In genomic region chr14:25525729-25526128, GRCm38 (mm10) we compare ENCODE assay signal across 9 mouse cellular contexts.
A peak's percentile ranks its signal among the peaks of the same experiment; 100 is the strongest.
DNase-seq lines count a peak whose midpoint lies in the region; ATAC-seq and TF ChIP-seq lines count a peak whose summit lies in the region.
"Had no signal": no experiment of that assay in that cellular context is flagged by ENCODE, and none has a peak within 500 bp of the region (broad histone marks: within the 10 kb centered on the region; RNA-seq: fewer than 3 reads in every experiment).

No protein-coding gene starts in this region.

- H3K9me3 ChIP-seq in megakaryocyte, embryonic 14.5 days, result no peaks in the 10 kb centered on the region
- H3K9me3 ChIP-seq in heart, embryonic 10.5 days, result no peaks in the 10 kb centered on the region
- H3K9me3 ChIP-seq in kidney, postnatal 0 days (replicated peaks; ENCODE audit: low read length), result no peaks in the 10 kb centered on the region

- TF ChIP-seq CTCF in kidney, postnatal 0 days (IDR thresholded peaks at IDR 0.05; ENCODE audit: low read depth), result no peak

- no peak for DNase-seq in heart, embryonic 10.5 days (ENCODE audit: low spot score)
- DNase-seq in kidney, postnatal 0 days (ENCODE audit: low spot score), result peak; percentile 80
- peak; percentile 63 to 83 for DNase-seq in lung, postnatal 4 days
- no peak for DNase-seq in right cerebral cortex, postnatal 25 days
- no peak for DNase-seq in cerebellum, adult 18-20 months
- DNase-seq: embryo, embryonic 11 days had no signal

- peak overlapping the region; percentile 87 for H3K27ac ChIP-seq in heart, embryonic 10.5 days
- H3K27ac ChIP-seq in kidney, postnatal 0 days, result peak overlapping the region; percentile 76

- no peak for ATAC-seq in megakaryocyte, adult 5-6 weeks (ENCODE audit: poor library complexity, severe bottlenecking)
- ATAC-seq in kidney, postnatal 0 days (replicated peaks; ENCODE audit: low FRiP score, low read depth), result peak; percentile 64
- no peak for ATAC-seq in erythroid progenitor cell, adult 5-6 weeks (replicated peaks; ENCODE audit: low FRiP score, poor library complexity, severe bottlenecking)

- H3K36me3 ChIP-seq in megakaryocyte, embryonic 14.5 days (replicated peaks; ENCODE audit: low read length), result peaks cover 71% of the 10 kb centered on the region
- peaks cover 18% of the 10 kb centered on the region for H3K36me3 ChIP-seq in heart, embryonic 10.5 days
- 0 out of 2 replicates have a peak, but pooled peaks cover 3% of the 10 kb centered on the region for H3K36me3 ChIP-seq in kidney, postnatal 0 days (ENCODE audit: insufficient read depth, low read length)

- peaks cover 98% of the 10 kb centered on the region for H3K4me1 ChIP-seq in megakaryocyte, embryonic 14.5 days
- H3K4me1 ChIP-seq in heart, embryonic 10.5 days, result peaks cover 91% of the 10 kb centered on the region
- H3K4me1 ChIP-seq in kidney, postnatal 0 days (replicated peaks; ENCODE audit: insufficient read depth, low read length), result peaks cover 27% of the 10 kb centered on the region

- 45% methylated on average over 8 of the region's 8 CpGs for WGBS in heart, embryonic 10.5 days
- 27% methylated on average over 8 of the region's 8 CpGs for WGBS in kidney, postnatal 0 days

- no peak overlapping the region for H3K4me2 ChIP-seq in kidney, postnatal 0 days (ENCODE audit: low read length)

- H3K27me3 ChIP-seq in megakaryocyte, embryonic 14.5 days (replicated peaks), result no peaks in the 10 kb centered on the region
- H3K27me3 ChIP-seq in heart, embryonic 10.5 days (ENCODE audit: insufficient read depth, poor library complexity, severe bottlenecking), result no peaks in the 10 kb centered on the region
- no peaks in the 10 kb centered on the region for H3K27me3 ChIP-seq in kidney, postnatal 0 days (ENCODE audit: insufficient read depth, low read length)

- peak overlapping the region; percentile 53 for H3K4me3 ChIP-seq in megakaryocyte, embryonic 14.5 days (replicated peaks)
- H3K4me3 ChIP-seq in heart, embryonic 10.5 days, result no peak overlapping the region
- H3K4me3 ChIP-seq in kidney, postnatal 0 days (replicated peaks; ENCODE audit: low read depth, low read length), result no peak overlapping the region

- H3K9ac ChIP-seq in kidney, postnatal 0 days (ENCODE audit: low read depth, low read length), result no peak overlapping the region

Comparison
In these comparisons a context has a peak if more than half of its experiments do, and no peak if none do; other contexts are left out.
1. DNase-seq: peak in kidney, postnatal 0 days (single experiment) and lung, postnatal 4 days (2 of 2); none in heart, embryonic 10.5 days (single experiment), right cerebral cortex, postnatal 25 days (single experiment) and cerebellum, adult 18-20 months (0 of 2).